Mouse (Mus musculus): ENCODE results near the gene Llph.

The Llph gene

DNA sequence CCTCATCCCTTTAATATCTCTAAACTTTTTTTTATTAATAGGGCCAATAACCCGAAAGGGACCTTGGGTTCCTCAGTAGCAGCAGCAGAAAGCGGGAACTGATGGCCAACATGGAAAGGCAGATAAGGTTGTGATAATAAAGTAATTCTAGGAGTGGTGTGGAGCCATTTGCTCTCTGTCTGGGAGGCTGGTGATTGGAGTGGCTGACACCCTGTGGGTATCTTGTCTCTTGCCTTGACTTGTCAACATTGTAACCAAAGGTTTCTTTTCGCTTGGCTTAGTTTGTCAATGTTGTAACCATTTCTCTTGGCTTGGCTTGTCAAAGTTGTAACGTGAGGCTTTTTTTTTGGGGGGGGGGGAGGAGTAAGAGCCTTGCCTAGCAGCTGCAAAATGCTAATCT is 53.5 kb downstream of the Llph start:
- DNase-seq = no peak

DNA sequence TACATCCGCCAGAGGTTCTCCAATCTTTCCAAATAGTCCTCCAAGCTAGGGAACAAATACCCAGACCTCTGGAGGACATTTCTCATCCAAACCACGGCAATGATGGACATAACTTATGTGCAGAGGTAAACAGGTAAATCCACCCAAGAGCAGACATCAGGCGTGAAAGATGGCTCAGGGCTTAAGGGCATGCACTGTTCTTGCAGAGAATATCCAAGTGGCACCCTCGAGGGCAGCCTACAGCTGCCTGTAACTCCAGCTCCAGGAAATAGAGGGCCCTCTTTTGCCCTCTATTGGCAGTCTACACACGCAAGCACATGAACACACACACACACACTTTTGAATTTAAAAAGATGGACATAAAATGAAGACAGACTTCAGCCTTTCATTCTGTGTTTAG is 54.8 kb downstream of the Llph start:
- DNase-seq = no peak

Data from embryo, embryonic 11 days (tissue).